Mouse (Mus musculus): ENCODE results near the gene Isg15. TPM values are rescaled to one million over a fixed set of nuclear protein-coding genes. Genes with fewer than 3 reads are reported as not detected.
A peak's percentile ranks its signal among the peaks of the same experiment; 100 is the strongest.
"Not testable (repeated sequence)": the region's sequence is repeated elsewhere in the genome, so short reads cannot be mapped to it uniquely, and the experiment has no call there.

Isg15 gene
- polyA plus RNA-seq, 1 experiment from 2014 or later: 0.47 TPM

GRCm38 (mm10) chr4:156166477-156166876 is 34.1 kb downstream of the Isg15 start:
- ATAC-seq (replicated peaks; ENCODE audit: low FRiP score): no peak
- 84% methylated on average over 9 of the region's 9 CpGs for WGBS
- H3K27ac ChIP-seq (ENCODE audit: low read depth, low read length): no peak overlapping the region
- H3K4me3 ChIP-seq (ENCODE audit: low read depth, low read length): no peak overlapping the region
- H3K4me2 ChIP-seq: no peak overlapping the region
- peaks cover 21% of the 10 kb centered on the region for H3K36me3 ChIP-seq (ENCODE audit: control insufficient read depth, insufficient read depth, low read length)
- peaks cover 5% of the 10 kb centered on the region for H3K9me3 ChIP-seq (ENCODE audit: control insufficient read depth, low read length)
- no peak overlapping the region for H3K9ac ChIP-seq (ENCODE audit: low read depth, low read length)
- H3K4me1 ChIP-seq (replicated peaks; ENCODE audit: control insufficient read depth, insufficient read depth, low read length): no peaks in the 10 kb centered on the region
- H3K27me3 ChIP-seq (replicated peaks; ENCODE audit: control insufficient read depth, insufficient read depth, low read length): no peaks in the 10 kb centered on the region
- DNase-seq (ENCODE audit: low spot score): no peak

- 91% methylated on average over 3 of the region's 3 CpGs for WGBS
- Histone ChIP-seq H3K27ac (ENCODE audit: low read depth, low read length) (no peak overlapping the region), H3K27me3 (replicated peaks; ENCODE audit: control insufficient read depth, insufficient read depth, low read length) (no peaks in the 10 kb centered on the region), H3K9ac (ENCODE audit: low read depth, low read length) (no peak overlapping the region), H3K36me3 (ENCODE audit: control insufficient read depth, insufficient read depth, low read length) (no peaks in the 10 kb centered on the region), H3K4me1 (replicated peaks; ENCODE audit: control insufficient read depth, insufficient read depth, low read length) (no peaks in the 10 kb centered on the region), H3K4me3 (ENCODE audit: low read depth, low read length) (no peak overlapping the region), H3K4me2 (no peak overlapping the region), H3K9me3 (ENCODE audit: control insufficient read depth, low read length) (peaks cover 8% of the 10 kb centered on the region; the same call in 1 of the 2 replicates)
- DNase-seq (ENCODE audit: low spot score): no peak
- no peak for ATAC-seq (replicated peaks; ENCODE audit: low FRiP score)
These were observed 45.8 kb downstream of the Isg15 start for GRCm38 (mm10) chr4:156154771-156155170.

- not testable (repeated sequence) for H3K36me3 ChIP-seq (ENCODE audit: control insufficient read depth, insufficient read depth, low read length); H3K9ac ChIP-seq (ENCODE audit: low read depth, low read length); H3K9me3 ChIP-seq (ENCODE audit: control insufficient read depth, low read length); H3K4me1 ChIP-seq (replicated peaks; ENCODE audit: control insufficient read depth, insufficient read depth, low read length); H3K27ac ChIP-seq (ENCODE audit: low read depth, low read length); H3K4me2 ChIP-seq; ATAC-seq (replicated peaks; ENCODE audit: low FRiP score); H3K4me3 ChIP-seq (ENCODE audit: low read depth, low read length); DNase-seq (ENCODE audit: low spot score); H3K27me3 ChIP-seq (replicated peaks; ENCODE audit: control insufficient read depth, insufficient read depth, low read length)
- 68% methylated on average over 10 of the region's 10 CpGs for WGBS
These were observed 49.7 kb downstream of the Isg15 start for GRCm38 (mm10) chr4:156150887-156151286.

Small RNA genes within 50 kb of the gene (microRNA-seq; reads per million reads assigned to microRNA genes)
- gene Mir7658 (ENCODE audit: borderline number of aligned reads): 4.2 reads per million, percentile 9 among the genes with 10 or more reads in this experiment

Other genes starting within 250 kb of the Isg15 start
- gene C1qtnf12, start 238.5 kb downstream of the Isg15 start, polyA plus RNA-seq (2014; fragmentation: Nextera tagmentation; extraction: Ambion mirVana): 56.9 and 59.0 TPM in 2 replicates
- gene B3galt6, start 208.2 kb downstream of the Isg15 start, polyA plus RNA-seq (2014; fragmentation: Nextera tagmentation; extraction: Ambion mirVana): 12.1 and 13.0 TPM in 2 replicates
- 130 TPM in 2 replicates for gene Sdf4, start 207.9 kb downstream of the Isg15 start, polyA plus RNA-seq (2014; fragmentation: Nextera tagmentation; extraction: Ambion mirVana)
- 0.85 TPM in 1 of 2 replicates, not detected in the other for gene Tnfrsf4, start 187.0 kb downstream of the Isg15 start, polyA plus RNA-seq (2014; fragmentation: Nextera tagmentation; extraction: Ambion mirVana)
- 0.92 and 1.0 TPM in 2 replicates for gene Tnfrsf18, start 174.7 kb downstream of the Isg15 start, polyA plus RNA-seq (2014; fragmentation: Nextera tagmentation; extraction: Ambion mirVana)
- 0.12 and 0.56 TPM in 2 replicates for gene Ttll10, start 141.4 kb downstream of the Isg15 start, polyA plus RNA-seq (2014; fragmentation: Nextera tagmentation; extraction: Ambion mirVana)
- 34.5 and 39.4 TPM in 2 replicates for gene 9430015G10Rik, start 90.8 kb downstream of the Isg15 start, polyA plus RNA-seq (2014; fragmentation: Nextera tagmentation; extraction: Ambion mirVana)
- gene Rnf223, start 70.3 kb downstream of the Isg15 start, polyA plus RNA-seq (2014; fragmentation: Nextera tagmentation; extraction: Ambion mirVana): 0.16 and 0.30 TPM in 2 replicates
- gene Agrn, start 3.3 kb downstream of the Isg15 start, polyA plus RNA-seq (2014; fragmentation: Nextera tagmentation; extraction: Ambion mirVana): 31.6 and 35.5 TPM in 2 replicates
- 0.08 and 0.73 TPM in 2 replicates for gene AW011738, start 2.5 kb upstream of the Isg15 start, polyA plus RNA-seq (2014; fragmentation: Nextera tagmentation; extraction: Ambion mirVana)
- gene Perm1, start 15.1 kb upstream of the Isg15 start, polyA plus RNA-seq (2014; fragmentation: Nextera tagmentation; extraction: Ambion mirVana): 0.25 TPM in 2 replicates
- gene Plekhn1, start 34.0 kb upstream of the Isg15 start, polyA plus RNA-seq (2014; fragmentation: Nextera tagmentation; extraction: Ambion mirVana): 9.1 and 11.8 TPM in 2 replicates
- 152 and 155 TPM in 2 replicates for gene Noc2l, start 35.2 kb upstream of the Isg15 start, polyA plus RNA-seq (2014; fragmentation: Nextera tagmentation; extraction: Ambion mirVana)
- 8.9 and 9.7 TPM in 2 replicates for gene Samd11, start 54.8 kb upstream of the Isg15 start, polyA plus RNA-seq (2014; fragmentation: Nextera tagmentation; extraction: Ambion mirVana)
- not detected in 2 replicates for gene Vmn2r-ps159, start 130.3 kb upstream of the Isg15 start, polyA plus RNA-seq (2014; fragmentation: Nextera tagmentation; extraction: Ambion mirVana)